Mouse (Mus musculus) right cerebral cortex, adult 2 months (tissue): ENCODE results near the gene Mical3.
"Not testable (repeated sequence)": the region's sequence is repeated elsewhere in the genome, so short reads cannot be mapped to it uniquely, and the experiment has no call there.

Experiments used
- DNase-seq, 2 experiments: peaks; one replicate each; pipeline ENCODE4 v3.0.0; 2021 to 2022; ENCODE audit warnings: low spot score in 2 of 2

The Mical3 gene

GRCm38 (mm10) chr6:120933670-120934069, 197.1 kb downstream of the Mical3 start:
- no peak for DNase-seq

GRCm38 (mm10) chr6:120932597-120932996, 198.2 kb downstream of the Mical3 start:
- no peak for DNase-seq

GRCm38 (mm10) chr6:120930450-120931306, 200.1 kb downstream of the Mical3 start:
- DNase-seq, result no peak

- DNase-seq, result no peak
These were observed 201.4 kb downstream of the Mical3 start for GRCm38 (mm10) chr6:120929421-120929820.

GRCm38 (mm10) chr6:120927765-120928164, 203.0 kb downstream of the Mical3 start:
- no peak for DNase-seq

- DNase-seq, result no peak
These were observed 203.9 kb downstream of the Mical3 start for GRCm38 (mm10) chr6:120926880-120927279.

GRCm38 (mm10) chr6:120924791-120925321, 205.9 kb downstream of the Mical3 start:
- not testable (repeated sequence) for DNase-seq

GRCm38 (mm10) chr6:120917975-120918374, 212.8 kb downstream of the Mical3 start:
- DNase-seq, result no peak

- DNase-seq, result not testable (repeated sequence)
These were observed 213.6 kb downstream of the Mical3 start for GRCm38 (mm10) chr6:120916972-120917881.

GRCm38 (mm10) chr6:120916074-120916971, 214.5 kb downstream of the Mical3 start, which contains the start of gene Bid:
TSS of gene Bid (minus strand) at chr6:120916853.
- peak; percentile 76 to 82 for DNase-seq

GRCm38 (mm10) chr6:120915649-120915975, 215.2 kb downstream of the Mical3 start:
- DNase-seq, result no peak

GRCm38 (mm10) chr6:120914911-120915648, 215.7 kb downstream of the Mical3 start:
- no peak for DNase-seq

GRCm38 (mm10) chr6:120914533-120914910, 216.3 kb downstream of the Mical3 start:
- no peak for DNase-seq

- no peak for DNase-seq
These were observed 217.0 kb downstream of the Mical3 start for GRCm38 (mm10) chr6:120913783-120914182.

- no peak for DNase-seq
These were observed 217.9 kb downstream of the Mical3 start for GRCm38 (mm10) chr6:120912931-120913330.

- DNase-seq, result no peak
These were observed 219.4 kb downstream of the Mical3 start for GRCm38 (mm10) chr6:120911213-120912007.

GRCm38 (mm10) chr6:120909501-120909900, 221.3 kb downstream of the Mical3 start:
- no peak for DNase-seq

GRCm38 (mm10) chr6:120907876-120908597, 222.8 kb downstream of the Mical3 start:
- not testable (repeated sequence) for DNase-seq

- no peak for DNase-seq
These were observed 224.3 kb downstream of the Mical3 start for GRCm38 (mm10) chr6:120906521-120906920.
